Mouse (Mus musculus) spleen, adult 2 months (tissue): ENCODE data around the gene Clstn2. TPM values are rescaled to one million over a fixed set of nuclear protein-coding genes. Genes with fewer than 3 reads are reported as not detected.

Experiments used
- DNase-seq, 2 experiments: peaks; one replicate each; pipeline versions ENCODE4 v3.0.0 to v3.0.0-alpha.2; 2012 to 2021; ENCODE audit warnings: low spot score in 2 of 2, low read depth in 1 of 2
- H3K27ac ChIP-seq: fragments of 200-500 bp; 2 replicates; pipeline ENCODE4 v1.5.1; 2012; ENCODE audit warnings: low read length, inconsistent platforms; ENCODE audit not compliant: insufficient read depth
- H3K27me3 ChIP-seq: fragments of 200-500 bp; 2 replicates; pipeline ENCODE4 v1.6.1; 2012; ENCODE audit warnings: mild to moderate bottlenecking, moderate library complexity, low read length, inconsistent platforms; ENCODE audit not compliant: control insufficient read depth, insufficient read depth
- H3K36me3 ChIP-seq: fragments of 200-500 bp; 2 replicates; pipeline ENCODE4 v1.6.1; 2012; ENCODE audit warnings: mild to moderate bottlenecking, low read length, inconsistent platforms; ENCODE audit not compliant: control insufficient read depth, insufficient read depth
- H3K4me1 ChIP-seq: fragments of 200-500 bp; 2 replicates; pipeline ENCODE4 v1.6.1; 2011; ENCODE audit warnings: inconsistent platforms; ENCODE audit not compliant: control insufficient read depth, insufficient read depth, insufficient read length
- H3K4me3 ChIP-seq: fragments of 200-500 bp; 2 replicates; pipeline ENCODE4 v1.5.1; 2011; ENCODE audit warnings: mild to moderate bottlenecking, inconsistent platforms; ENCODE audit not compliant: insufficient read depth, insufficient read length; ENCODE audit errors: extremely low read depth
- CTCF ChIP-seq: fragments of 200-500 bp; IDR thresholded peaks from 2 replicates; pipeline ENCODE4 v1.5.1; 2011; ENCODE audit warnings: mild to moderate bottlenecking, inconsistent platforms; ENCODE audit not compliant: insufficient read depth, insufficient read length, insufficient replicate concordance; ENCODE audit errors: extremely low read depth
- POLR2A ChIP-seq: fragments of 200-500 bp; IDR thresholded peaks from 2 replicates; pipeline ENCODE4 v1.6.1; 2011; ENCODE audit warnings: low read depth, low read length, inconsistent platforms
- WGBS: fragments of 180-500 bp; shearing (Covaris S2); methylation state at CpG from one replicate; pipeline ENCODE4 v1.1.7; 2018; 5-methylcytosine and 5-hydroxymethylcytosine counted together
- polyA plus RNA-seq: library from polyadenylated mRNA; depleted of rRNA; stranded (reverse); fragments of >200 nt; gene quantifications from 2 replicates; pipeline ENCODE4 v1.2.3, GENCODE M21; 2012

Gene Clstn2
- polyA plus RNA-seq, 1 experiment: 0.58 TPM

DNA sequence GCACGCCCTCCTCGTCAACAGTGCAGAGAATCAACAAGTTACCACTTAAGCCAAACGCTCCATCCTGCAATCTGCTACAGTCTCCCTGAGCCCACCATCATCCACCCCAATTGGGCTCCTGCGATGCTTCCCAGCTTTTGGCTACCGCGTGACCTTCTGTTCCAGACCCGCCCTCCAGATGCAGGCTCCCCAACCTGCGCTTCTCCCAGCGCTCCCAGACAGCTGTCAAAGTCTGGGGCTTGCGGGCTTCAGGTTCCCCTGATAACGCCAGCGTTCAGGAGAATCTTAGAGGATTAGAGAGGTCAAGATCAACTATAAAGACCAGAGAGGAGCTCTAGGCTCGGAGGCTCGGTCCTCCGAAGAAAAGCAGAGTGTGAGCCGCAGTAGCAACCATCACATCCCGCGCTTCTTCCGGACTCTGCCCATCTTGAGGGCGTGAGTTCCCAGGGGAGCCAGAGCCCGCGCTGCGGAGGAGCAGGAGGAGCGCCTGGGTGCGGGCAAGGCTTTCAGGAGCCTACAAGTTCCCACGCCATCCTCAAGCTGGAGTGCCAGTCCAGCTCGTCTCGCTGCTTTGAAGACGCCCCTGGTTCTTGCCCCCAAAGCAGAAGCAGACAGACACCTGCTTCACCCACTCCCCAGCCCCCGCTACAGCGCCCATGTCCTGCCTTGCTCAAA is 946 bp downstream of the Clstn2 start:
- TF ChIP-seq POLR2A (no peak), CTCF (no peak)
- Histone ChIP-seq H3K4me3 (no peak overlapping the region), H3K27ac (no peak overlapping the region), H3K36me3 (no peaks in the 10 kb centered on the region), H3K4me1 (no peaks in the 10 kb centered on the region), H3K27me3 (peaks cover 6% of the 10 kb centered on the region; the same call in 1 of the 2 replicates)
- WGBS: 9% methylated on average over 31 of the region's 31 CpGs
- no peak for DNase-seq

DNA sequence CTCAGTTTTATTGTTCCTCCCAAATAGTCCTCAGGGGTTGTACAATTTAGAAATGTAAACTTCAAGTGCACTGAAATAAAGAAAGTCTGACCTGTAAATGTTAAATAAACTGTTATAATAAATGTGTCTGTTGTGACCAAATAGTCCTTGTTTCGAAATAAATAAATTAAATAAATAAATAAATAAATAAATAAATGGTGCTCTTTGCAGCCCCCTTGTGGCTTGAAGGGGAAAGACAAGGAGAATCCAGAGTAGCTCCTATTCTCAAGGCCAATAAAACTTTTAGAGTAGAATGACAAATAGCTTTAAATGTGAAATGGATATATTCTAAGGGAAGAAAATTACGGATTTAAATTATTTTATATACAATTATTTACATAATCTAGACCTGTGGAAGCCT is 2.3 kb downstream of the Clstn2 start:
- TF ChIP-seq POLR2A (no peak), CTCF (no peak)
- DNase-seq: no peak
- Histone ChIP-seq H3K4me1 (no peaks in the 10 kb centered on the region), H3K27ac (no peak overlapping the region), H3K4me3 (no peak overlapping the region), H3K36me3 (no peaks in the 10 kb centered on the region), H3K27me3 (peaks cover 6% of the 10 kb centered on the region; the same call in 1 of the 2 replicates)
- 19% methylated on average over 2 of the region's 2 CpGs for WGBS

DNA sequence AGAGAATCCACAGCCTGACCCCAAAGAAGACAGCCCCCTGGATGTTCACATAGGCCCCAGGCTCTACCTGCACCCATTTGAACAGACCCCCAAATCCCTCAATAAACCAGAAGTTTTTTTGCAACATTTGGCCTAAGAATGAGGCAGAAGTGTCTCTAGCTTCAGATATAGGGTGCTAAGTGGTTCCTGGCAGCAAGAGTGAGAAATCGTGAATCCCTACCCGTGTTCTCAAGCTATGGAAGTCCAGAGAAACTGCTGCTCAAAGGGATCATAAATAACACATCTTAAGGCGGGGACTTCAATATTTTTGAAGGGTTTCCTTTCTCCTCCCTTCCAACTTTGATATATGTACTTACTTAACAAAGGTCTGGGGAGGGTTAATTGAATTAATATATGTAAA is 7.4 kb downstream of the Clstn2 start:
- no peak for DNase-seq
- no peaks in the 10 kb centered on the region for H3K4me1 ChIP-seq
- no peak overlapping the region for H3K27ac ChIP-seq
- no peak overlapping the region for H3K4me3 ChIP-seq
- H3K36me3 ChIP-seq: no peaks in the 10 kb centered on the region
- TF ChIP-seq POLR2A: no peak
- no peak for TF ChIP-seq CTCF
- no peaks in the 10 kb centered on the region for H3K27me3 ChIP-seq
- 72% methylated on average over 3 of the region's 3 CpGs for WGBS

DNA sequence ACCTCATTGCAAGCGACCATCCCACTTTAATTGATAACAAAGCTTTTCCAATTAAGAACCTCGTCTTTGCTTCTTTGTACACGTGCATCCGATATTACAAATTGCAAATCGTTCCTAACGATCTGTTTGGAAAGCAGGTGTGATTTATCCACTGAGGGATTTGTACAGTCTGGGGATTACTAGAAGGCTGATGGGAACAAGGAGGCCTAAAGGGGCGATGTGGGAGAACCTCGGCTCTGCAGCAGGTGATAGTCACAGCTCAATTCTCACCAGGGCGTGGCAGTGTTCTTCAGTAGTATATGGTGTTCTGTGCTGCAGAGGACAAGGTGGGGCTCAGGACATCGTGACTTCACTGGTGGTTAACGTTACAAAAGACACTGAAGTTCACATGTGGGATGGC is 9.9 kb downstream of the Clstn2 start:
- DNase-seq: no peak
- TF ChIP-seq CTCF (no peak), POLR2A (no peak)
- no peak overlapping the region for H3K27ac ChIP-seq
- H3K27me3 ChIP-seq: no peaks in the 10 kb centered on the region
- no peaks in the 10 kb centered on the region for H3K36me3 ChIP-seq
- no peaks in the 10 kb centered on the region for H3K4me1 ChIP-seq
- no peak overlapping the region for H3K4me3 ChIP-seq
- 84% methylated on average over 11 of the region's 11 CpGs for WGBS

DNA sequence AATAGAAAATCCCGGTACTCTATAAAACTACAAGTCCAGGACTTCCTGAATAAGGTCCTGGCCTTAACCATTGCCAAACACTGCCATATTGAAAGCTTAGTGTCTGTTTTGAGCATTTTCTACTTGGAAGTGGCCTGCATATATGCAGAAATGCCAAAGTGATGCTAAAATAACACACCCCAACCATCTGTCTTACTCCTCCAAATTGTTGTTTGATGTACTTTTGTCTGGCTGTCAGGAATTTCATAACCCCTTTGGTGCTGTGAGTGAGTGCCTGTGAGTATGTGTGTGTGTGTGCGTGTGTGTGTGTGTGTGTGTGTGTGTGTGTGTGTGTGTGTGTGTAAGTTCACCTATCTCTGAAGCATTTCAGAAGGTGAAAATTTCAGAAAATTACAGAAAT is 13.1 kb downstream of the Clstn2 start:
- TF ChIP-seq POLR2A (no peak), CTCF (no peak)
- Histone ChIP-seq H3K27ac (no peak overlapping the region), H3K27me3 (no peaks in the 10 kb centered on the region), H3K4me1 (no peaks in the 10 kb centered on the region), H3K4me3 (no peak overlapping the region), H3K36me3 (no peaks in the 10 kb centered on the region)
- no peak for DNase-seq
- 69% methylated on average over 2 of the region's 2 CpGs for WGBS

DNA sequence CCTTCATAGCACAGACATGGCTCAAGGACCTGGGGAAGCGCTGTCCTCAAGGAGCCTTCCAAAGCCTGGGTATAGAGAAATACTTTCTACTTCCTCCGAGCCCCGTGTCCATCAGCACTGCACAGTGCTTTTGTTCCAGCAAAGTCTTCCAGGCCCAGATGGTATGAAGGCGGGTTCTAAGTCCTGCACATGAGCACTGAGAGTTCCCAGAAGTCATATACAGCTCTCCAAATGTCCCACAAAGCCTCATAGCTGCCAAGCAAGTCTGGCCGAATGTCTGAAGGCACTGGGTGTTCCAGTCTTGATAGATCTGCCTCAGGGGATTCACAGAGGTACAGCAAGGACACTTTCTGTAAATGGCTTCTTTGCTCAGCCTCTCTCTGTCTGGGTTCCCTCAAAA is 14.3 kb downstream of the Clstn2 start:
- no peaks in the 10 kb centered on the region for H3K36me3 ChIP-seq
- 77% methylated on average over 5 of the region's 5 CpGs for WGBS
- no peak overlapping the region for H3K4me3 ChIP-seq
- H3K27me3 ChIP-seq: no peaks in the 10 kb centered on the region
- no peaks in the 10 kb centered on the region for H3K4me1 ChIP-seq
- no peak overlapping the region for H3K27ac ChIP-seq
- TF ChIP-seq POLR2A (no peak), CTCF (no peak)
- no peak for DNase-seq

DNA sequence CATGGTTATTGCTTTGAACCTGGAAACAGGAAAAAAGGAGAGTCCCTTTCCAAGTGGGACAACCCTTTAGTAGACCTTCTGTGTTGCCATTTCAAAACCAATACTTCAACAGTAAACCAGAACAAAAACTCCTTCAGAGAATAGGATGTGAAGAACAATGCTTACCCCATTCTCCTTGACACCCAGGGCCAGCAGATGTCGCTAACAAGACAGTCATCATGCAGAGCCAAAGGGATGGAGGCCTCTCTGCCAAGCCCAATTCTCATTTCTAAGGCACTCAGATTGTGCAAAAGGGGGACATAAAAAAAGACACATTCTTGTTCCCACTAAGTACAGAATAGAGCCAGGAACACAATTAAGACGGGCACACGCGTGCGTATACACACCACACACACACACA is 16.4 kb downstream of the Clstn2 start:
- Histone ChIP-seq H3K4me3 (no peak overlapping the region), H3K36me3 (no peaks in the 10 kb centered on the region), H3K27me3 (no peaks in the 10 kb centered on the region), H3K4me1 (no peaks in the 10 kb centered on the region), H3K27ac (no peak overlapping the region)
- DNase-seq: no peak
- WGBS: 90% methylated on average over 5 of the region's 5 CpGs
- TF ChIP-seq POLR2A (no peak), CTCF (no peak)

DNA sequence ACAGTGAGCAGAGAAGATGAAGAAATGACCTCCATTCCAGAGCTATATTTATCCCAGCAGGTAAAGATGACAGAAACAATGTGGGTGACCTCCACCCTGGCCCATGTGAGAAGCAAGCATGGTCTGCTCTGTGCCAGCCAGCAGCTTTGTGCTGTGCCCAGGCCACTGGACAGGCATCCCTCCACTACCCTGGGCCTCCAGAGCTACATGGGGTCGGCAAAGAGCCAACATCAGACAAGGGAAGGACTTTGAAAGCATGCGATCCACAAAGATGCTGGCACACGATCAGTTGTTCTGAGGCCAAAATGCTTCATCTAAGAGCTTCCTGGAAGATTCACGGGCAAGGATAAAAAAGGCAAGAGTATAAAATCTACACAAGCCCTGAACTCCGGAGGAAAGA is 36.6 kb downstream of the Clstn2 start:
- DNase-seq: no peak
- 83% methylated on average over 5 of the region's 5 CpGs for WGBS
- no peaks in the 10 kb centered on the region for H3K4me1 ChIP-seq
- H3K27ac ChIP-seq: no peak overlapping the region
- H3K36me3 ChIP-seq: no peaks in the 10 kb centered on the region
- no peaks in the 10 kb centered on the region for H3K27me3 ChIP-seq
- TF ChIP-seq CTCF (no peak), POLR2A (no peak)
- H3K4me3 ChIP-seq: no peak overlapping the region
